16 mouse cellular contexts compared by ENCODE assay signal in the genomic region with DNA sequence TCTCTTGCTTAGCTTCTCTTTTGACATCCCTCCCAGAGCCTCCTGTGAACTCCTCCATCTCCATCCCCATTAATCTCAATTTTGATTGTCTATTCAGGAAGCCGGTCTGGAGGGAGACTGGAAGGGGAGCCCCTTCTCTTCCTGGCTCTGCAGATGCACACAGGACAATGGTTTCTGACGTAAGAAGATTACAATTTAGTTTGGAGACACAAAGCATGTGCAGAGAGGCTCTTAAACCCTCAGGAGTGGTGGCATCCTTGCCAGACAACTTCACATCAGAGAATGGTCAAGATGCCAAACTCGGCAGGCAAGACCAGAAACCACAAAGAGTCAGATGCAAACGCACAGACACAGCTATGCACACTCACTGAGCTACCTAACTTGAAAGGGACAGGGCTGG. TPM values are rescaled to one million over a fixed set of nuclear protein-coding genes. Genes with fewer than 3 reads are reported as not detected.
DNase-seq lines count a peak whose midpoint lies in the region; ATAC-seq and TF ChIP-seq lines count a peak whose summit lies in the region.
"Had no signal": no experiment of that assay in that cellular context is flagged by ENCODE, and none has a peak within 500 bp of the region (broad histone marks: within the 10 kb centered on the region; RNA-seq: fewer than 3 reads in every experiment).

No protein-coding gene starts in this region.

- H3K36me3 ChIP-seq in heart, embryonic 10.5 days: no peaks in the 10 kb centered on the region
- H3K36me3 ChIP-seq in kidney, embryonic 15.5 days: no peaks in the 10 kb centered on the region
- no peaks in the 10 kb centered on the region; the same call in 1 of the 2 replicates for H3K36me3 ChIP-seq in lung, postnatal 0 days (ENCODE audit: insufficient read depth, low read length)
- H3K36me3 ChIP-seq in stomach, embryonic 14.5 days (ENCODE audit: control insufficient read depth, insufficient read depth, low read length): no peaks in the 10 kb centered on the region
- no peaks in the 10 kb centered on the region for H3K36me3 ChIP-seq in midbrain, embryonic 11.5 days (ENCODE audit: control insufficient read depth, insufficient read depth, low read length)
- H3K36me3 ChIP-seq: midbrain, embryonic 13.5 days had no signal

- no peak for ATAC-seq in kidney, embryonic 15.5 days (replicated peaks; ENCODE audit: low FRiP score)
- peak; percentile 23; the same call in 1 of the 2 replicates for ATAC-seq in lung, postnatal 0 days
- no peak for ATAC-seq in stomach, embryonic 14.5 days (ENCODE audit: insufficient number of reproducible peaks, insufficient read depth, low FRiP score, low read depth)
- no peak for ATAC-seq in midbrain, embryonic 11.5 days (ENCODE audit: low FRiP score)
- ATAC-seq: midbrain, embryonic 13.5 days had no signal

- no peak overlapping the region for H3K4me3 ChIP-seq in heart, embryonic 10.5 days
- no peak overlapping the region for H3K4me3 ChIP-seq in kidney, embryonic 15.5 days (replicated peaks)
- H3K4me3 ChIP-seq in lung, postnatal 0 days (ENCODE audit: low read depth, low read length): no peak overlapping the region
- H3K4me3 ChIP-seq in lung, adult 2 months (replicated peaks; ENCODE audit: extremely low read depth, low read depth, low read length): no peak overlapping the region
- no peak overlapping the region for H3K4me3 ChIP-seq in stomach, embryonic 14.5 days (ENCODE audit: low read depth, low read length)
- H3K4me3 ChIP-seq in midbrain, embryonic 11.5 days (ENCODE audit: low read depth, low read length): no peak overlapping the region
- H3K4me3 ChIP-seq: erythroblast, embryonic 14.5 days; liver, embryonic 15.5 days; midbrain, embryonic 13.5 days had no signal

- no peak for TF ChIP-seq POLR2A in lung, adult 2 months (IDR thresholded peaks at IDR 0.05; ENCODE audit: borderline replicate concordance, extremely low read depth, low read depth, low read length)

- TF ChIP-seq CTCF in lung, postnatal 0 days (IDR thresholded peaks at IDR 0.05): no peak
- no peak for TF ChIP-seq CTCF in lung, adult 2 months (IDR thresholded peaks at IDR 0.05; ENCODE audit: insufficient read depth, low read length)

- no peaks in the 10 kb centered on the region; the same call in 1 of the 2 replicates for H3K27me3 ChIP-seq in heart, embryonic 10.5 days (ENCODE audit: insufficient read depth, poor library complexity, severe bottlenecking)
- no peaks in the 10 kb centered on the region for H3K27me3 ChIP-seq in kidney, embryonic 15.5 days
- no peaks in the 10 kb centered on the region for H3K27me3 ChIP-seq in lung, postnatal 0 days (replicated peaks; ENCODE audit: insufficient read depth, low read length)
- no peaks in the 10 kb centered on the region for H3K27me3 ChIP-seq in stomach, embryonic 14.5 days (ENCODE audit: control insufficient read depth, insufficient read depth, low read length)
- no peaks in the 10 kb centered on the region for H3K27me3 ChIP-seq in midbrain, embryonic 11.5 days (ENCODE audit: control insufficient read depth, insufficient read depth, low read length)
- H3K27me3 ChIP-seq: liver, embryonic 15.5 days; midbrain, embryonic 13.5 days had no signal

- peaks cover 71% of the 10 kb centered on the region for H3K4me1 ChIP-seq in heart, embryonic 10.5 days
- peaks cover 53% of the 10 kb centered on the region for H3K4me1 ChIP-seq in kidney, embryonic 15.5 days
- H3K4me1 ChIP-seq in lung, postnatal 0 days (ENCODE audit: insufficient read depth, low read depth, low read length): peaks cover 28% of the 10 kb centered on the region
- peaks cover 54% of the 10 kb centered on the region for H3K4me1 ChIP-seq in lung, adult 2 months (ENCODE audit: control insufficient read depth, insufficient read depth, low read length)
- peaks cover 28% of the 10 kb centered on the region for H3K4me1 ChIP-seq in stomach, embryonic 14.5 days (ENCODE audit: control insufficient read depth, insufficient read depth, low read length)
- peaks cover 3% of the 10 kb centered on the region; the same call in 1 of the 2 replicates for H3K4me1 ChIP-seq in midbrain, embryonic 11.5 days (ENCODE audit: control insufficient read depth, insufficient read depth, low read length)

- no peak for DNase-seq in heart, embryonic 10.5 days (ENCODE audit: low spot score)
- DNase-seq in heart, adult 9 months (ENCODE audit: low spot score in 2 of 2): no peak
- DNase-seq in kidney, adult 8-10 months: no peak
- DNase-seq in lung, postnatal 0 days (ENCODE audit: low spot score): peak; percentile 54
- DNase-seq in lung, adult 2 months: no peak
- no peak for DNase-seq in midbrain, embryonic 11.5 days (ENCODE audit: low spot score, missing footprints)
- DNase-seq: adrenal gland, adult 8-10 months; cerebellum, adult 8-10 months; gastrocnemius, postnatal 36 days; right cerebral cortex, postnatal 14 days; thymus, adult 2 months had no signal

- no peak overlapping the region for H3K9ac ChIP-seq in kidney, embryonic 15.5 days
- no peak overlapping the region for H3K9ac ChIP-seq in lung, postnatal 0 days (replicated peaks; ENCODE audit: low read depth)
- no peak overlapping the region for H3K9ac ChIP-seq in stomach, embryonic 14.5 days (replicated peaks; ENCODE audit: low read depth, low read length)
- no peak overlapping the region for H3K9ac ChIP-seq in midbrain, embryonic 11.5 days (ENCODE audit: low read length)
- H3K9ac ChIP-seq: liver, embryonic 15.5 days; midbrain, embryonic 13.5 days had no signal

- H3K4me2 ChIP-seq in kidney, embryonic 15.5 days: no peak overlapping the region
- H3K4me2 ChIP-seq in lung, postnatal 0 days (replicated peaks; ENCODE audit: low read depth, low read length): no peak overlapping the region
- H3K4me2 ChIP-seq in stomach, embryonic 14.5 days (replicated peaks; ENCODE audit: low read depth, low read length): no peak overlapping the region
- H3K4me2 ChIP-seq in midbrain, embryonic 11.5 days: no peak overlapping the region
- H3K4me2 ChIP-seq: liver, embryonic 15.5 days; midbrain, embryonic 13.5 days had no signal

- H3K9me3 ChIP-seq in heart, embryonic 10.5 days: no peaks in the 10 kb centered on the region
- no peaks in the 10 kb centered on the region for H3K9me3 ChIP-seq in kidney, embryonic 15.5 days (replicated peaks)
- no peaks in the 10 kb centered on the region for H3K9me3 ChIP-seq in lung, postnatal 0 days (ENCODE audit: low read length)
- H3K9me3 ChIP-seq in stomach, embryonic 14.5 days (ENCODE audit: control insufficient read depth, low read depth, low read length): no peaks in the 10 kb centered on the region
- H3K9me3 ChIP-seq in midbrain, embryonic 11.5 days (ENCODE audit: control insufficient read depth, low read length): no peaks in the 10 kb centered on the region
- H3K9me3 ChIP-seq: liver, embryonic 15.5 days; midbrain, embryonic 13.5 days had no signal

- peak; percentile 61 for TF ChIP-seq EP300 in lung, postnatal 0 days (IDR thresholded peaks at IDR 0.05)

- peak overlapping the region; percentile 64 for H3K27ac ChIP-seq in heart, embryonic 10.5 days
- H3K27ac ChIP-seq in kidney, embryonic 15.5 days: peak overlapping the region; percentile 37
- H3K27ac ChIP-seq in lung, postnatal 0 days (ENCODE audit: low read length): no peak overlapping the region
- peak overlapping the region; percentile 21; the same call in 1 of the 2 replicates for H3K27ac ChIP-seq in stomach, embryonic 14.5 days (ENCODE audit: low read length)
- H3K27ac ChIP-seq in midbrain, embryonic 11.5 days (ENCODE audit: low read depth, low read length): no peak overlapping the region
- H3K27ac ChIP-seq: midbrain, embryonic 13.5 days had no signal

- WGBS in heart, embryonic 10.5 days: 62% methylated on average over 4 of the region's 4 CpGs
- 65% methylated on average over 4 of the region's 4 CpGs for WGBS in kidney, embryonic 15.5 days
- WGBS in lung, postnatal 0 days: 41% methylated on average over 4 of the region's 4 CpGs
- 27% methylated on average over 4 of the region's 4 CpGs for WGBS in lung, adult 2 months
- WGBS in stomach, embryonic 14.5 days: 57% methylated on average over 4 of the region's 4 CpGs
- 48% methylated on average over 4 of the region's 4 CpGs for WGBS in midbrain, embryonic 11.5 days

RNA-seq across cellular contexts. Expression of gene Cd9, which starts 22.7 kb away (rescaled TPM):
- 70.2 and 73.2 TPM in 2 replicates for polyA plus RNA-seq in heart, embryonic 10.5 days (2016; fragmentation: Nextera tagmentation; extraction: Ambion mirVana)
- 137 and 148 TPM in 2 replicates for polyA plus RNA-seq in kidney, embryonic 15.5 days (2015; fragmentation: Nextera tagmentation; extraction: Ambion mirVana)
- polyA plus RNA-seq in lung, postnatal 0 days (2015; fragmentation: Nextera tagmentation; extraction: Ambion mirVana): 962 and 974 TPM in 2 replicates
- 405 and 537 TPM in 2 replicates for polyA plus RNA-seq in lung, adult 2 months (2012; rRNA removed)
- 286 and 302 TPM in 2 replicates for polyA plus RNA-seq in stomach, embryonic 14.5 days (2014; fragmentation: Nextera tagmentation; extraction: Ambion mirVana)
- polyA plus RNA-seq in midbrain, embryonic 11.5 days (2014; fragmentation: Nextera tagmentation; extraction: Ambion mirVana): 34.7 and 40.9 TPM in 2 replicates
- polyA plus RNA-seq: erythroblast, embryonic 14.5 days had no signal

Comparison
In these comparisons a context has a peak if more than half of its experiments do, and no peak if none do; other contexts are left out.
1. H3K27ac ChIP-seq: peak in heart, embryonic 10.5 days (single experiment), kidney, embryonic 15.5 days (single experiment) and stomach, embryonic 14.5 days (single experiment); none in lung, postnatal 0 days (single experiment) and midbrain, embryonic 11.5 days (single experiment).